Mouse (Mus musculus): ENCODE measurements at regions not wholly inside any gene's neighbourhood (a gene's known extent, or its start where the extent isn't known, plus 50 kb on each side); places are given as distances from the start of the nearest gene placed in this dataset.

DNA sequence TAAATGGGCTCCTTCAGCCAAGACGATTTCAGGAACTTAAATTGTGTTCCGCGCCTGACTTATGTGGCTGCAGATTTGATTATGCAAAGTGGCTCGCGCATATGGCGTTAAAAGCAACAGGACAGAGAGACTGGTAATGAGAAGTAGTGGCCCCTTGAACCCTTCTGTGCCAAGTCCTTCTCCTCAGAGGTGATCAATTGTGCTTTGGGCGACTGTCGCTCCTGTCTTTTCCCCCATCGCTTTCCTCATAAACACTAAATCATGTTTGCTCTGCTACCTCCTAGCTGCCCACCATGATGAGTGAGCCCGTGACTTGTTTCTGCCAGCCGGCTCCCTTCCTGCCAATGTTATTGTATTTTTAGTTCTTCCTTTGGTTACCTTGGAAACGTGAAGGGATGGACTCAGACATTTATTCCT is 360.2 kb downstream of the Matn1 start:
- TF ChIP-seq POLR2A (IDR thresholded peaks at IDR 0.05; ENCODE audit: borderline replicate concordance, insufficient read depth, low read length) (no peak), CTCF (IDR thresholded peaks at IDR 0.05; ENCODE audit: borderline replicate concordance, insufficient read depth, low read depth, low read length) (no peak)

All from cerebellum, adult 2 months (tissue).